Mouse (Mus musculus) limb, embryonic 13.5 days (tissue): ENCODE data around the gene Itgb2. TPM values are rescaled to one million over a fixed set of nuclear protein-coding genes. Genes with fewer than 3 reads are reported as not detected.

Source experiments
- ATAC-seq: fragments of 200-750 bp; cut with Nextera tagmentation; 2 replicates; pipeline ENCODE4 v1.8.0; 2017; ENCODE audit warnings: low read depth, moderate number of reproducible peaks, moderate TSS enrichment; ENCODE audit not compliant: low FRiP score
- H3K27ac ChIP-seq: fragments of 300-500 bp; sonication (generic); 2 replicates; pipeline ENCODE4 v1.5.1; 2015; ENCODE audit warnings: inconsistent platforms, mild to moderate bottlenecking, moderate library complexity
- H3K27me3 ChIP-seq: fragments of 300-500 bp; sonication (generic); 2 replicates; pipeline ENCODE4 v1.6.1; 2015; ENCODE audit warnings: mild to moderate bottlenecking, inconsistent platforms
- H3K36me3 ChIP-seq: fragments of 300-500 bp; sonication (generic); 2 replicates; pipeline ENCODE4 v1.6.1; 2015; ENCODE audit warnings: inconsistent platforms, mild to moderate bottlenecking, moderate library complexity
- H3K4me1 ChIP-seq: fragments of 300-500 bp; sonication (generic); 2 replicates; pipeline ENCODE4 v1.6.1; 2015; ENCODE audit warnings: inconsistent platforms
- H3K4me2 ChIP-seq: fragments of 300-500 bp; sonication (generic); replicated peaks from 2 replicates; pipeline ENCODE4 v1.6.1; 2015; ENCODE audit warnings: inconsistent platforms, mild to moderate bottlenecking, moderate library complexity
- H3K4me3 ChIP-seq: fragments of 300-500 bp; sonication (generic); 2 replicates; pipeline ENCODE4 v1.5.1; 2015; ENCODE audit warnings: moderate library complexity, mild to moderate bottlenecking, inconsistent platforms
- H3K9ac ChIP-seq: fragments of 300-500 bp; sonication (generic); 2 replicates; pipeline ENCODE4 v1.6.1; 2015; ENCODE audit warnings: mild to moderate bottlenecking, inconsistent platforms
- H3K9me3 ChIP-seq: fragments of 300-500 bp; sonication (generic); 2 replicates; pipeline ENCODE4 v1.6.1; 2016; ENCODE audit warnings: inconsistent platforms
- WGBS: fragments of 180-500 bp; shearing (Covaris S2); methylation state at CpG from one replicate; pipeline ENCODE4 v1.1.7; 2015; 5-methylcytosine and 5-hydroxymethylcytosine counted together
- polyA plus RNA-seq: library from polyadenylated mRNA; unstranded; fragments of >200 nt; fragmentation: Nextera tagmentation; extraction: Ambion mirVana; gene quantifications from 2 replicates; pipeline ENCODE4 v1.2.1, GENCODE M21; 2015

The Itgb2 gene
- polyA plus RNA-seq, 1 experiment from 2014 or later, result 1.2 TPM

DNA sequence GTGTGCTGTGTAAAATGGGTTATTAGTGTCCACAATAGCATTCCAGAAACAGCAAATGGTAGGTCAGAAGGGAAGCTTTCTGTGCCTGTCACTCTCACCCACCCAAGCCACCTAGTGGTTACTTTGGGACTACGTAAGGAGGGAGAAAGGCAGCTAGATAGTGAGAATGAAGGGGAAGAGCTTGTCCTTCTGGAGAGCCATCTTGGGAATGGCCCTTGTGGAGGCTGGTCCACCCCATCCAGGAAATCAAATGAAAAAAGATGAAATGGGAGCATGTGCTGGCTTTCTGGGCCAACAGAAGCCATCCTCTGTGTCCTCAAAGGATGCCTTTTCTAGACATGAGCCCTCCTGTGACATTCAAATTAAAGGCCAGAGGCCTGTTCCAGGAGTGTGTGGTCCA lies 75.3 kb downstream of the Itgb2 start:
- 42% methylated on average over 1 of the region's 1 CpGs for WGBS
- Histone ChIP-seq H3K4me2 (peak overlapping the region; percentile 95), H3K36me3 (peaks cover 24% of the 10 kb centered on the region), H3K27me3 (no peaks in the 10 kb centered on the region), H3K4me1 (peaks cover 27% of the 10 kb centered on the region), H3K27ac (peak overlapping the region; percentile 94), H3K9me3 (no peaks in the 10 kb centered on the region; the same call in 1 of the 2 replicates), H3K9ac (peak overlapping the region; percentile 87; the same call in 1 of the 2 replicates), H3K4me3 (peak overlapping the region; percentile 76)
- ATAC-seq, result peak; percentile 4; the same call in 1 of the 2 replicates

DNA sequence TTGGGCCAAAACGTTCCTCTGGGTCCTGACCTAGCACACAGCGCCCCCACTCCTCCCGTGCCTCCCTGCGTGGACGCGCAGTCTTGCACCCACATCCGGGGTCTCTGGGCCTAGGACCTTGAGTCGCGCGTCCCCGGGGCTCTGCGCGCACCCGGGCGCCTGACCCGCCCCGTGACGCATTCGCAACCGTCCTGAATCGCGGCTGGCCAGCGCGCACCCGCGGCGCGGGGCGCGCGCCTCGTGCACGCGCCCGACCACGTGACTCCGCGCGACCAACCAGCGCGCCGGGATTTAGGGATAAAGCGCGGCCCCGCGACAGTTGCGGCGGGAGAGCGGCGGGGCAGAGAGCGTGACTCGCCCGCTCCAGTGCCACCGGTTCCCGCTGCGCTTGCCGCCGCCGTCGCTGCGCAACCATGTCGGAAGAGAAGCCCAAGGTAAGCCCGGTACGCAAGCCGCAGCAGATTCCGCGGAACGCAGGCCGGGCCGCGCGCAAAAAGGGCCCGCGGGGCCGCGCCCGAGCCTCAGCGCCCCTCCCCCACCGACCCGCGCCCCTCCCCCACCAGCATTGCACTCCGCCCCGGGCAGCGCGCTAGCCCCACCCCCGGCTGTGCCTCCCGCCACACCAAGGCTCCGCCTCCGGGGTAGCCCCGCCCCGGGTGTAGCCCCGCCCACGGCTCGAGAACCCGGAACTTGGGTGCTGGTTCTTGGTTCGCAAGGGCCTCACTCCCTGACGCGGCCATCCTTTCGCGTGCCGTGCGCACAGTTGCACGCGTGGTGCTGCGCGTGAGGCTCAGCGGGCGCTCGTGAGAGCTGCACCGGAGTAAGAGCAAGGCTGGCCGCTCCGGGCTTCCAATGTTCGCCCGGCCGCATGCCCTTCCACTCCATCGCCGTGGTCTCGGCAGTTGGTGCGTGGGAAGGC lies 76.1 kb downstream of the Itgb2 start, which contains the start of the genes Sumo3 and Gm49325:
Gene Sumo3 (plus strand): TSS at position 190 of the 919 bp plus-strand sequence.
Gene Gm49325 (plus strand): TSS at position 290 of the 919 bp plus-strand sequence.
- Histone ChIP-seq H3K36me3 (peaks cover 32% of the 10 kb centered on the region), H3K27ac (peak within 1 kb of the TSS; percentile 94), H3K4me3 (peak within 1 kb of the TSS; percentile 76), H3K4me2 (peak within 1 kb of the TSS; percentile 95), H3K9ac (peak within 1 kb of the TSS; percentile 87), H3K4me1 (peaks cover 29% of the 10 kb centered on the region), H3K9me3 (no peaks in the 10 kb centered on the region; the same call in 1 of the 2 replicates), H3K27me3 (no peaks in the 10 kb centered on the region)
- peak; percentile 87 for ATAC-seq
- WGBS, result 2% methylated on average over 101 of the region's 119 CpGs

GRCm38 (mm10) chr10:77606855-77607254 lies 76.8 kb downstream of the Itgb2 start:
- Histone ChIP-seq H3K9me3 (no peaks in the 10 kb centered on the region; the same call in 1 of the 2 replicates), H3K9ac (peak overlapping the region; percentile 87), H3K27ac (peak overlapping the region; percentile 94), H3K4me2 (peak overlapping the region; percentile 95), H3K4me3 (peak overlapping the region; percentile 76), H3K4me1 (peaks cover 29% of the 10 kb centered on the region), H3K36me3 (peaks cover 39% of the 10 kb centered on the region), H3K27me3 (no peaks in the 10 kb centered on the region)
- ATAC-seq, result peak; percentile 10; the same call in 1 of the 2 replicates
- 42% methylated on average over 7 of the region's 7 CpGs for WGBS

DNA sequence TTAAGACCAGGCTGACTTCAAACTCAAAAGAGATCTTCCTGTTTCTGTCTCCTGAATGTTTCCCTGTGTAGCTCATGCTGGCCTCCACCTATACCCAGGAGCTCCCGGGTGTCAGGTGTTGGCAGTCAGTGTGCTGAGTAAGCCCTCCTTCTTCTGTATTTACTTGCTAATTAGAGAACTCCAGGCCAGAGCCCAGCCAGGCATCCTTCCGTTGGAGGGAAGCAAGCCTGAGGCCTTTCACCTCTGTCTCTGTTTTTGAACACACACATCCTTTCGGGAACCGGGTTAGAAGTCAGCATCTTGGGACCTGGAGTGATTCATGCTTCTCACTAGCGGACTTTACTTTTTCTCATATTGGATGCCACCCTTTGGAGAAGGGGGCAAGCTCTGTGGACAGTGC lies 77.4 kb downstream of the Itgb2 start:
- no peaks in the 10 kb centered on the region; the same call in 1 of the 2 replicates for H3K9me3 ChIP-seq
- no peak overlapping the region for H3K9ac ChIP-seq
- peak overlapping the region; percentile 95 for H3K4me2 ChIP-seq

GRCm38 (mm10) chr10:77608589-77608988 lies 78.5 kb downstream of the Itgb2 start:
- no peaks in the 10 kb centered on the region; the same call in 1 of the 2 replicates for H3K9me3 ChIP-seq
- no peak overlapping the region for H3K27ac ChIP-seq
- peaks cover 57% of the 10 kb centered on the region for H3K36me3 ChIP-seq
- no peak overlapping the region for H3K9ac ChIP-seq
- H3K4me2 ChIP-seq, result no peak overlapping the region
- peaks cover 29% of the 10 kb centered on the region for H3K4me1 ChIP-seq
- no peak overlapping the region for H3K4me3 ChIP-seq
- H3K27me3 ChIP-seq, result no peaks in the 10 kb centered on the region
- 92% methylated on average over 8 of the region's 8 CpGs for WGBS
- ATAC-seq, result no peak

More for the DNA sequence above, 77.4 kb downstream of the Itgb2 start:
- H3K4me3 ChIP-seq, result peak overlapping the region; percentile 76
- H3K27ac ChIP-seq, result no peak overlapping the region
- H3K4me1 ChIP-seq, result peaks cover 29% of the 10 kb centered on the region
- peaks cover 45% of the 10 kb centered on the region for H3K36me3 ChIP-seq
- WGBS, result 76% methylated on average over 5 of the region's 5 CpGs
- ATAC-seq, result no peak
- no peaks in the 10 kb centered on the region for H3K27me3 ChIP-seq

DNA sequence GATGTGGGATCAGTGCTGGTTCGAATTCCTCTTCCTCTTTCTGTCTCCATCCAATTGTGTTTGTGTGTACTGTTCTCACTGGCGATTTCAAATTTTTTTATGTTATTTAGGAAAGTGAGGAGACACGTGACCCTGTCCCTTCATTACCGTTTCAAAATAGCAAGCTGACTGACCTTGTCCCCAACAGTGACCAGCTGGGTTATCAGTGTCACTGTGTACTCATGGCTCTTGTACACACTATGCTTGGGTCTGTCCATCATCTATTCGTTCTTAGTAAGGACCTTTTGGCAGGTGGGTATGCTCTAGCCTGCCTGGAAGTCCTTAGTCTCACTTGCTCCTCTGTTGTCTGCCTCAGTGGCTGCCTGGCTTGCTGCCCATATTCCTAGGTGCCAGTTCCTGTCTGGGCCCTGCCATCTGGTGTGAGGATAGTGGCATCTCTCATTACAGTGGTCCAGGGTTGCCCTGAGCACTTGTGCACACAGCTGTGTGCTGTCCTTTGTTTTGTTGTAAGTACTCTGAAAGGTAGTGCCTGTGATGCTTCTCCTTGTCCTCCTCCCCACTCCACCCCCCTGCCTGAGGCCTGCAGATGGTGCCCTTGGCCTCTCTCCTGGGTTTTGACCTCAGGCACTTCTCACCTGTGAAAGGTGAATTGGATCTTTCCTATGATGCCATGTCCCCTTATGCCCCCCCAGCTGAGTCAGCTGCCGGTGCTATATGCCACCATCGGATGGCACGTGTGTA lies 80.3 kb downstream of the Itgb2 start:
- H3K9ac ChIP-seq, result no peak overlapping the region
- H3K27me3 ChIP-seq, result no peaks in the 10 kb centered on the region
- 92% methylated on average over 8 of the region's 8 CpGs for WGBS
- H3K9me3 ChIP-seq, result no peaks in the 10 kb centered on the region
- no peak overlapping the region for H3K4me3 ChIP-seq
- ATAC-seq, result no peak
- no peak overlapping the region for H3K4me2 ChIP-seq
- H3K4me1 ChIP-seq, result peaks cover 25% of the 10 kb centered on the region
- peaks cover 75% of the 10 kb centered on the region for H3K36me3 ChIP-seq
- no peak overlapping the region for H3K27ac ChIP-seq

- Histone ChIP-seq H3K4me1 (peaks cover 4% of the 10 kb centered on the region; the same call in 1 of the 2 replicates), H3K27ac (no peak overlapping the region), H3K9ac (no peak overlapping the region), H3K4me3 (no peak overlapping the region), H3K4me2 (no peak overlapping the region), H3K9me3 (no peaks in the 10 kb centered on the region), H3K27me3 (no peaks in the 10 kb centered on the region), H3K36me3 (peaks cover 93% of the 10 kb centered on the region)
- 93% methylated on average over 3 of the region's 3 CpGs for whole genome bisulfite sequencing
- ATAC-seq, result no peak
Measured at GRCm38 (mm10) chr10:77613409-77613808, 83.4 kb downstream of the Itgb2 start.

Other genes starting within 250 kb of the Itgb2 start
- gene Adarb1, start 112.0 kb upstream of the Itgb2 start, polyA plus RNA-seq, result 5.6 and 5.7 TPM in 2 replicates
- gene Fam207a, start 14.5 kb upstream of the Itgb2 start, polyA plus RNA-seq, result 40.7 and 43.6 TPM in 2 replicates
- gene Pttg1ip, start 51.5 kb downstream of the Itgb2 start, polyA plus RNA-seq, result 122 and 124 TPM in 2 replicates
- gene Sumo3, start 75.8 kb downstream of the Itgb2 start, polyA plus RNA-seq, result 389 and 422 TPM in 2 replicates
- 3.9 TPM in 1 of 2 replicates, not detected in the other for gene Gm49325, start 75.9 kb downstream of the Itgb2 start, polyA plus RNA-seq
- 89.3 and 96.0 TPM in 2 replicates for gene Ube2g2, start 92.0 kb downstream of the Itgb2 start, polyA plus RNA-seq
- gene Tspear, start 156.3 kb downstream of the Itgb2 start, polyA plus RNA-seq, result 0.74 and 1.3 TPM in 2 replicates
- gene Gm19402, start 160.5 kb downstream of the Itgb2 start, polyA plus RNA-seq, result not detected in 2 replicates
- gene Gm9508, start 167.0 kb downstream of the Itgb2 start, polyA plus RNA-seq, result not detected in 2 replicates
- not detected in 2 replicates for gene Gm10272, start 176.4 kb downstream of the Itgb2 start, polyA plus RNA-seq
- 0.51 TPM in 1 of 2 replicates, not detected in the other for gene Gm10024, start 181.2 kb downstream of the Itgb2 start, polyA plus RNA-seq
- gene Gm10142, start 185.6 kb downstream of the Itgb2 start, polyA plus RNA-seq, result not detected in 2 replicates
- gene Krtap12-1, start 190.3 kb downstream of the Itgb2 start, polyA plus RNA-seq, result 0.23 TPM in 1 of 2 replicates, not detected in the other
- gene Gm10100, start 196.2 kb downstream of the Itgb2 start, polyA plus RNA-seq, result not detected in 2 replicates
- not detected in 2 replicates for gene Gm18596, start 212.4 kb downstream of the Itgb2 start, polyA plus RNA-seq
- gene Gm9736, start 221.1 kb downstream of the Itgb2 start, polyA plus RNA-seq, result not detected in 2 replicates
- not detected in 2 replicates for gene Gm3233, start 229.4 kb downstream of the Itgb2 start, polyA plus RNA-seq
- not detected in 2 replicates for gene Gm3238, start 241.1 kb downstream of the Itgb2 start, polyA plus RNA-seq
- gene Gm7138, start 246.7 kb downstream of the Itgb2 start, polyA plus RNA-seq, result not detected in 2 replicates